Comparison of ENCODE assay signal across 19 mouse cellular contexts in the genomic region with DNA sequence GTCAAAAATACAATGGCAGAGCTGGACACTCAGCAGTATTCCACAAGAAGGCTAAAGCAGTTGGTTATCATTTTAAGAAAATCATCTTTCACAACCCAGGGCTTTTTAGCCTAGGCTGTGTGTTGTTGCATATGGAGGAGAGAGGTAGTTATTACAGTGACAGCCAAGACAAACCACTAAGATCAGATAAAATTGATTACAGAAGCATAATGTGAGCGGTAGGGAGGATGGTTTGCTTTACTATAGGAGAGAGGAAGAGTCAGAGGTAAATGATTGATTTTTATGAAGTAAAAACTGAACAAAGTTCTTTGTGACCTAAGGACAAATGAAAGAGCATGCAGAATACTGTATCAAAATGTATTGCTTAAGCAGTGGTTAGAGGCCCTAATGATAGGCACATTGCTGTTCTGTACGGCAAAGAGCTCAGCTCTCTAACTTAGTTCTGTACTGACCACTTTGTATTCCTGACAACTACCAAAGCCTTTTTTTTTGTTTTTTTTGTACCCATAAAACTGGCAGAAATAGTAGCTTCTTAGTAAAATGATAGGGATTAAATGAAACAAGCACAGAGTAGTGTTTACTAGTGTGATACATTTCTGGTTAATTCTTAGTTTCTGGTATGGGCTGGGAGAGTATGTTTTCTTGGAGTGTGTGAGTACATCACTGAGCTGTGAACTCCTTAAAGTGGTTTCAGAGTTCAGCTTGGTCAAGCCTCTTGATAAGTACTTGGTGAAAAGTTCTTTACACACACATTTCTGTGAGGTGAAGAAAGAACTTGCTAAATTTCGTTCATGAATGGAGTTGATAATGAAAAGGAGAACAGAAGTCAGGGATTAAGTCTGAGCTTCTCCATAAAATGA. TPM values are rescaled to one million over a fixed set of nuclear protein-coding genes. Genes with fewer than 3 reads are reported as not detected.
DNase-seq lines count a peak whose midpoint lies in the region; ATAC-seq and TF ChIP-seq lines count a peak whose summit lies in the region.
"Had no signal": no experiment of that assay in that cellular context is flagged by ENCODE, and none has a peak within 500 bp of the region (broad histone marks: within the 10 kb centered on the region; RNA-seq: fewer than 3 reads in every experiment).

No protein-coding gene starts in this region.

- intact Hi-C loops in left cerebral cortex, postnatal 10 days (cut with DNase I): no loop called here

- no peak overlapping the region for H3K27ac ChIP-seq in liver, adult 2 months (replicated peaks; ENCODE audit: insufficient read depth, low read depth, low read length)
- H3K27ac ChIP-seq in liver, embryonic 11.5 days (ENCODE audit: low read depth, low read length): no peak overlapping the region
- H3K27ac ChIP-seq in intestine, postnatal 0 days (ENCODE audit: low read depth, low read length): no peak overlapping the region
- H3K27ac ChIP-seq in kidney, embryonic 15.5 days: no peak overlapping the region
- H3K27ac ChIP-seq: embryonic facial prominence, embryonic 15.5 days; forebrain, embryonic 15.5 days; hindbrain, embryonic 10.5 days; hindbrain, embryonic 15.5 days had no signal

- TF ChIP-seq POLR2A in liver, adult 2 months (IDR thresholded peaks at IDR 0.05; ENCODE audit: extremely low read depth, insufficient read depth, low read length): no peak

- no peaks in the 10 kb centered on the region for H3K27me3 ChIP-seq in liver, adult 2 months (ENCODE audit: control insufficient read depth, insufficient read depth, low read length)
- H3K27me3 ChIP-seq in liver, embryonic 11.5 days (replicated peaks; ENCODE audit: control insufficient read depth, insufficient read depth, low read length): no peaks in the 10 kb centered on the region
- H3K27me3 ChIP-seq in intestine, postnatal 0 days (replicated peaks; ENCODE audit: control insufficient read depth, insufficient read depth, low read length): no peaks in the 10 kb centered on the region
- H3K27me3 ChIP-seq in kidney, embryonic 15.5 days: no peaks in the 10 kb centered on the region
- H3K27me3 ChIP-seq: embryonic facial prominence, embryonic 15.5 days; forebrain, embryonic 15.5 days; heart, embryonic 12.5 days; hindbrain, embryonic 15.5 days had no signal

- peaks cover 2% of the 10 kb centered on the region; the same call in 1 of the 2 replicates for H3K4me1 ChIP-seq in liver, adult 2 months (ENCODE audit: control insufficient read depth, insufficient read depth, low read length)
- no peaks in the 10 kb centered on the region for H3K4me1 ChIP-seq in liver, embryonic 11.5 days (replicated peaks; ENCODE audit: control insufficient read depth, insufficient read depth, low read length)
- no peaks in the 10 kb centered on the region for H3K4me1 ChIP-seq in intestine, postnatal 0 days (replicated peaks; ENCODE audit: control insufficient read depth, insufficient read depth, low read length)
- H3K4me1 ChIP-seq in kidney, embryonic 15.5 days: no peaks in the 10 kb centered on the region
- H3K4me1 ChIP-seq: embryonic facial prominence, embryonic 15.5 days; forebrain, embryonic 15.5 days had no signal

- no peaks in the 10 kb centered on the region for H3K36me3 ChIP-seq in liver, adult 2 months (ENCODE audit: control insufficient read depth, insufficient read depth, low read length)
- H3K36me3 ChIP-seq in liver, embryonic 11.5 days (ENCODE audit: control insufficient read depth, insufficient read depth, low read length): no peaks in the 10 kb centered on the region
- no peaks in the 10 kb centered on the region for H3K36me3 ChIP-seq in intestine, postnatal 0 days (ENCODE audit: control insufficient read depth, insufficient read depth)
- H3K36me3 ChIP-seq in kidney, embryonic 15.5 days: no peaks in the 10 kb centered on the region
- H3K36me3 ChIP-seq: embryonic facial prominence, embryonic 15.5 days; forebrain, embryonic 15.5 days; heart, embryonic 12.5 days; hindbrain, embryonic 10.5 days; hindbrain, embryonic 15.5 days had no signal

- TF ChIP-seq CTCF in liver, adult 2 months (IDR thresholded peaks at IDR 0.05; ENCODE audit: low read depth, low read length): no peak
- TF ChIP-seq CTCF in intestine, postnatal 0 days (IDR thresholded peaks at IDR 0.05; ENCODE audit: low read depth): no peak

- ATAC-seq in liver, embryonic 11.5 days (replicated peaks; ENCODE audit: low FRiP score): no peak
- ATAC-seq in intestine, postnatal 0 days: peak; percentile 92
- no peak for ATAC-seq in kidney, embryonic 15.5 days (replicated peaks; ENCODE audit: low FRiP score)
- ATAC-seq: forebrain, embryonic 15.5 days had no signal

- no peak overlapping the region for H3K4me2 ChIP-seq in liver, embryonic 11.5 days
- peak overlapping the region; percentile 10 for H3K4me2 ChIP-seq in intestine, postnatal 0 days (replicated peaks; ENCODE audit: low read depth)
- no peak overlapping the region for H3K4me2 ChIP-seq in kidney, embryonic 15.5 days
- H3K4me2 ChIP-seq: embryonic facial prominence, embryonic 15.5 days; forebrain, embryonic 15.5 days; heart, embryonic 12.5 days; hindbrain, embryonic 15.5 days had no signal

- H3K9ac ChIP-seq in liver, adult 2 months (ENCODE audit: low read depth, low read length): no peak overlapping the region
- H3K9ac ChIP-seq in liver, embryonic 11.5 days (ENCODE audit: low read depth, low read length): no peak overlapping the region
- no peak overlapping the region for H3K9ac ChIP-seq in intestine, postnatal 0 days (ENCODE audit: low read depth, low read length)
- no peak overlapping the region for H3K9ac ChIP-seq in kidney, embryonic 15.5 days
- H3K9ac ChIP-seq: embryonic facial prominence, embryonic 15.5 days; forebrain, embryonic 15.5 days; heart, embryonic 12.5 days; hindbrain, embryonic 15.5 days had no signal

- no peak overlapping the region for H3K4me3 ChIP-seq in liver, adult 2 months (ENCODE audit: insufficient read depth, low read depth, low read length)
- H3K4me3 ChIP-seq in liver, embryonic 11.5 days (ENCODE audit: low read depth, low read length): no peak overlapping the region
- no peak overlapping the region for H3K4me3 ChIP-seq in intestine, postnatal 0 days (ENCODE audit: low read depth, low read length)
- H3K4me3 ChIP-seq in kidney, embryonic 15.5 days (replicated peaks): no peak overlapping the region
- H3K4me3 ChIP-seq: embryonic facial prominence, embryonic 15.5 days; erythroblast, embryonic 14.5 days; forebrain, embryonic 15.5 days; heart, embryonic 12.5 days; hindbrain, embryonic 10.5 days; hindbrain, embryonic 15.5 days had no signal

- 38% methylated on average over 3 of the region's 3 CpGs for WGBS in liver, adult 2 months
- 64% methylated on average over 3 of the region's 3 CpGs for WGBS in liver, embryonic 11.5 days
- 35% methylated on average over 3 of the region's 3 CpGs for WGBS in intestine, postnatal 0 days
- WGBS in kidney, embryonic 15.5 days: 77% methylated on average over 3 of the region's 3 CpGs

- peak; percentile 59 for DNase-seq in liver, adult 2 months (ENCODE audit: extremely low read depth, low read depth, low spot score)
- DNase-seq in liver, embryonic 11.5 days (ENCODE audit: low spot score): no peak
- peak; percentile 55 for DNase-seq in 416B (ENCODE audit: low read depth)
- peak; percentile 30 for DNase-seq in gonadal fat pad, adult 2 months (ENCODE audit: low read depth)
- no peak for DNase-seq in cerebellum, postnatal 10 days
- no peak for DNase-seq in left cerebral cortex, postnatal 10 days (ENCODE audit: extremely low spot score in 1 of 2, low spot score in 2 of 2)
- DNase-seq: adrenal gland, adult 2 months; adrenal gland, postnatal 25 days; cerebellum, adult 2 months; cerebellum, postnatal 14 days; embryo, embryonic 11 days had no signal

- peaks cover 14% of the 10 kb centered on the region; the same call in 1 of the 2 replicates for H3K79me2 ChIP-seq in liver, adult 2 months (ENCODE audit: control insufficient read depth, insufficient read depth, low read length)

- H3K9me3 ChIP-seq in liver, embryonic 11.5 days (ENCODE audit: control insufficient read depth, low read length): no peaks in the 10 kb centered on the region
- H3K9me3 ChIP-seq in intestine, postnatal 0 days (ENCODE audit: control insufficient read depth): no peaks in the 10 kb centered on the region
- H3K9me3 ChIP-seq in kidney, embryonic 15.5 days (replicated peaks): no peaks in the 10 kb centered on the region
- H3K9me3 ChIP-seq: embryonic facial prominence, embryonic 15.5 days; forebrain, embryonic 15.5 days; heart, embryonic 12.5 days; hindbrain, embryonic 10.5 days; hindbrain, embryonic 15.5 days had no signal

RNA-seq across cellular contexts. Expression of a gene that starts 27.9 kb away (rescaled TPM):
- total RNA-seq in liver, adult 2 months (2014; rRNA removed): 11.4 and 13.1 TPM in 2 replicates
- polyA plus RNA-seq in liver, adult 2 months (2012; rRNA removed): 3.2 and 3.4 TPM in 2 replicates
- polyA plus RNA-seq in liver, embryonic 11.5 days (2014; fragmentation: Nextera tagmentation; extraction: Ambion mirVana): 7.1 and 8.2 TPM in 2 replicates
- polyA plus RNA-seq in gonadal fat pad, adult 2 months (2012; rRNA removed): 3.4 and 4.2 TPM in 2 replicates
- 10.5 and 10.6 TPM in 2 replicates for polyA plus RNA-seq in intestine, postnatal 0 days (2015; fragmentation: Nextera tagmentation; extraction: Ambion mirVana)
- 10 to 100 TPM; 69.5 to 71.4 TPM for total RNA-seq in left cerebral cortex, postnatal 10 days (2021)
- polyA plus RNA-seq in kidney, embryonic 15.5 days (2015; fragmentation: Nextera tagmentation; extraction: Ambion mirVana): 13.3 and 14.0 TPM in 2 replicates

Comparison
In these comparisons a context has a peak if more than half of its experiments do, and no peak if none do; other contexts are left out.
1. DNase-seq: peak in liver, adult 2 months (single experiment), 416B (single experiment) and gonadal fat pad, adult 2 months (single experiment); none in liver, embryonic 11.5 days (single experiment), cerebellum, postnatal 10 days (0 of 2) and left cerebral cortex, postnatal 10 days (0 of 2).